Mouse (Mus musculus): ENCODE measurements around the gene Ralb. TPM values are rescaled to one million over a fixed set of nuclear protein-coding genes. Genes with fewer than 3 reads are reported as not detected.
A peak's percentile ranks its signal among the peaks of the same experiment; 100 is the strongest.

The Ralb gene
- total RNA-seq, 2 experiments from 2014 or later = 27.2 to 29.1 TPM

DNA sequence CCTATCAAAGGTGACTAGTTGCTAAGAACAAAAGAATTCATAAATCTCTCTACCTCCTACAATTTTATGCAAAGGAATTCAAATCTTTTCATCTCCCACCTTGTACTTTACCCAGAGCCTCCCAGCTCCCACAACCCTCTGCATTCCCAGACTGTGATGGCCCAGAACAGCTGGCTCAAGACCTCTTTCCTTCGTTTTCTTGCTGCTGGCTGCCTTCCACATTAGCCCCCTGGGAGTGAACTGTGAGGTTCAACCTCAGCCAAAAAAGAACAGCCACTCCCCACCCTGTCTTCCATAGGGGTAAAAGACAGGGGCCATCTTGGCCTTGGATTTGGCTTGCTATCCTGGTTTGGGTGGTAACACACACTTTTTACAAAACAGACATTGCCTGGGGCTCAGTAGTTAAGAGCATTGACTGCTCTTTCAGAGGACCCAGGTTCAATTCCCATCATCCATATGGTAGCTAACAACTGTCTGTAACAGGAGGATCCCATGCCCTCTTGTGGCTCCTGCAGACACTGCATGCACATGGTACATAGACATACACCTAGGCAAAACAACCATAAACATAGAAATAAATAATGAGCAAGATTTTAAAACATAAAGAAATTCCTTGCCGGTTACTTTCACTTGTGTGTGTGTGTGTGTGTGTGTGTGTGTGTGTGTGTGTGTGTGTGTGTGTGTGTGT, 10.4 kb downstream of the Ralb start:
- DNase-seq (ENCODE audit: low spot score in 2 of 2) = no peak

DNA sequence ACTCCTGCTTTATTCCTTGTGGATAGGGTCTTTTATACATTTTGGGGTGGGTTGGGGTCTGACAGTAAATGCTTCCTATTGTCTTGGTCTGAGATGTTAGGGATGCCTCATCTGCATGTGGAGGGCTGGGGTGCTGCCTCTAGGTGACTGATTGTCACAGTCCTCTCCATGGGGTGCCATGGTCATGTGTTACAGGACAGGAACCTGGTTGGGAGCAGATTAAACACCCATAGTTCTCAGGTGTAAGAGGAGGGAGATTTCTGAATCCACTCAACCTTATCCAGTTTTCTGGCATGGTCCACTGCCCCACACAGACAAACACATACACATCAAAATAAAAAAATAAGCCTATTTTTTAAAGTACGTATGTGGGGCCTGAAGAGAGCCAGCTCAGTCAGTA, 12.1 kb downstream of the Ralb start:
- DNase-seq (ENCODE audit: low spot score in 2 of 2) = no peak

DNA sequence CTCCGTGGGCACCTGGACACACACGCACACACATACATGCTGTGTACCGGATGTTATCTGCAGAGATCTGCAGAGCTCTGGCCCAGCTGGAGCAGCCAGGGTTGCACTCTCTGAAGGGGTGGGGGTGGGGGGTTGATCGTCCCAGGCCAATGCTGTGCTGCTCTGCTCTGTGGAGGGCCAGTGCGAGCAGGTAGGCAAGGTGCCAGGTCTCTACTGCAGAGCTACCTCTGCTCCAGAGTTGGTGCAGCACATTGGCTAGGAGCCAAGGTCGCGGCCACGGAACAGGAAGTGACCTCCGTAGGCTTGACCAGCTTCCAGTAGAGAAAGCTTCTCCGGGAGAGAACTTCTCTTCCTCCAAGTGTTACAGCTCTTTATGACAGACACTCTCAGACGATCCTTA, 12.5 kb downstream of the Ralb start:
- no peak for DNase-seq (ENCODE audit: low spot score in 2 of 2)

DNA sequence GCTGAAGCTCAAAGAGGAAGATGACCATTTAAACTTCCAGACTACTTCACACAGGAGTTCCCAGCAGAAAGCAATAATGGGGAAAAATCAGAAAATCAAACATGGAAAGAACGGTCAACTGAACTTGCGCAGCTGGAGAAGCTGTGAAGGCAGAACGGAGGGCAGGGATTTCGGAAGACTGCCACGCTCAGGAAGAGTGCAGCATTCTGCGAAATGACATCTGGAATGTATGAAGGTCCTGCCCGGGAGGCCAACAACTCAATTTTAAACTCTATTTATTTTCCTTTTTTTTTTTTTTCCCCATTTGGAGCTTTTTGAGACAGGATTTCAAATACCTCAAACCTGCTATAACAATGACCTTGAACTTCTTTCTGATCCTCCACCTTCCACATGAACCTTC, 13.8 kb downstream of the Ralb start:
- DNase-seq (ENCODE audit: low spot score in 2 of 2) = no peak

DNA sequence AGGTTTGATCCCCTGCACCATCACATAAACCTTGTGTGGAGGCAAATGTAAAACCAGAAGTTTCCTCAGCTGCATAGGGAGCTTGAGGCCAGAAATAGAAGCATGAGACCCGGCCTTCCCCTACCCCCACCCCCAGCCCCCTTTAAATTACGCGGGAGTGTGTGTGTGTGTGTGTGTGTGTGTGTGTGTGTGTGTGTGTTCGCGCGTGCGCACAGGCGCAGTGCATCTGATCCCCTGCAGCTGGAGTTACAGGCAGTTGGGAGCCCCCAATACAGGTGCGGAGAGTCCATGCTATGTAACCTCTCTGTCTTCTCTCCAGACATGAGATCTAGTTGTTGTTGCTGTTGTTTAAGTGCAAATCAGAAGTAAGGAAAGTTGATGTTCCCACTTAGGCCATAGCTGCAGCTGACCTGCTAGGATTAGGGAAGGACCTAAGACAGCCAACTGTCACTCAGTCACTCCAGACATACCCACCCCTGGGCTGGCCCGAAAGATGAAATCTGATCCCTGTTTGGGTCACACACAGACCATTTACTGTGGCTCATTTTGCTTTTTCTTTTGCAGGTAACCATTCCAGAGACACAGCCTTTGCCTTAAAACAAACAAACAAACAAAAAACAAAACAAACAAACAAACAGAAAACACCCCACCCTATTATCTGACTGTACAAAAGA, 16.5 kb downstream of the Ralb start:
- no peak for DNase-seq (ENCODE audit: low spot score in 2 of 2)

DNA sequence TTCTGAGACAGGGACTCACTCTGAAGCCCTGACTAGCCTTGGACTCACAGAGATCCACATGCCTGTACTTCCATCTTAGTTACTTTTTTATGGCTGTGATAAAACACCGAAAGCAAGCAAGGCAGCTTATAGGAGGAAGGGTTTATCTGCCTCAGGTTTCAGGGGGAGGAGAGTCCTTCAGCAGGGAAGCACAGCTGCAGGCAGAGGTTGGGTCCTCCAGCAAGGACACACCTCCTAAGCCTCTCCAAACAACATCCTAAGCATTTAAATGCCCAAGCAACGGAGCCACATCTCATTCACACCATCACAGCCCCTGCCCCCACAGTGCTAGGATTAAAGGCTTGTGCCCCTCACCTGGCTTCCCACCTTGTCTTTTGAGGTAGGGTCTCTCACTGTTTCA, 18.8 kb downstream of the Ralb start:
- no peak for DNase-seq (ENCODE audit: low spot score in 2 of 2)

DNA sequence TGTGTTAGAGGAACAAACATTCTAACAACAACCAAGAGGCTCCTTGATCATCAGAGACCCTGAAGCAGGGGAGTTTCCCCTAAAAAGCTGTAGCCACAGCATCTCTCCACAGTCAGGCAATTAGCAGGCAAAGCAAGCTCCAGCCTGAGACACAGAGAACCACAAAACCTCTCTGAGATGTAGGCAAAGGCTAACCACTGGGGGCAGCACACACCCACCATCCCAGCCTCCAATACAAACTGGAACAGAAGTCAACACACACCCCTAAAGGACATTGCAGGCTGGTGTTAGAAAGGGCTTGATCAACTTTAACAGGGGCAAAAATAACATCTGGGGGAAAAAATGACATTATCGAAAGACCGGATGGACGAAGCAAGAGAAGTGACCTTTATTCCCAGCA, 20.1 kb downstream of the Ralb start:
- peak in 1 of 2 experiments; percentile 19 for DNase-seq (ENCODE audit: low spot score in 2 of 2)

DNA sequence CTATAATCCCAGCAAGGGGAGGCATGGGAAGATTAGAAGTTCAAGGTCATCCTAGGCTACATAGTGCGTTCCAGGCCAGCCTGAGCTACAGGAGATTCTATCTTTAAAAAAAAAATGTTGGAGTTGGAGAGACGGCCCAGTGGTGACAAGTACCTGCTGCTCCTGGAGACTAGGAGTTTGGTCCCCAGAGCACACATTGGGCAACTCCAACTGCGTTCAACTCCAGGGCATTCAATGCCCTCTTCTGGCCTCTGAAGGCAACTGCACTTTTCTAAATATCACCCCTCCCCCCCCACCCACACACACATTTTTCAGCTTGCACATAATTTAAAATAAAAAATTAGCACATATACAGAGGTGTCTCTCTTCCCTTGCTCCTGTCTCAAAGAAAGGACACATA, 21.7 kb downstream of the Ralb start:
- DNase-seq (ENCODE audit: low spot score in 2 of 2) = no peak

DNA sequence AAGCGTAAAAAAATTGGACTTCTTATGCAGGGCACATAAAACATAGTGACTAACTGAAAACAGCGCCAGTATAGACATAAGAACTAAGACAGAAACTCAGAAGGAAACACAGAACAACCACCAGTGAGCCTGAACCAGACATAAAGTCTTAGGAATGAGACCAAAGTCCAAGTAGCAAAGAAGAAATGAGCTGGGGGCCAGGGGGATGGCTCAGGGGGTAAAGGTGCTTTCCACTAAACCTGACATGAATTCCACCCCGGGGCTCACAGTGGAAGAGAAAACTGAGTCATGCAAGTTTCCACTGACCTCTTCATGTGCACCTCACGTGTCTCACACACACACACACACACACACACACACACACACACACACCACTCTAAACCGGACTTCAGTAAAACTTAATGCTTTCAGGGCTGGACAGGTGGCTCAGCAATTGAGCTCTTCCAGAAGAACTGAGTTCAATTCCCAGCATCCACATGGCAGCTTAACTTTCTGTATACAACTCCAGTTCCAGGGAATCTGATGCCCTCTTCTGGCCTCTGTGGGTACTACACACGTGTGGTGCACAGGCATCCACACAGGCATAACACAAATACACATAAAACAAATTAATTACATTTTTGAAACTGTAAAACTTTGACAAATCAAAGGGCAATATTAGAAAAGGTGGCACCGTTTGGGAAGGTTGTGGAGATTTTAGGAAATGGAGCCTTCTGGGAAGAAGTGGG, 23.2 kb downstream of the Ralb start:
- DNase-seq (ENCODE audit: low spot score in 2 of 2) = no peak

DNA sequence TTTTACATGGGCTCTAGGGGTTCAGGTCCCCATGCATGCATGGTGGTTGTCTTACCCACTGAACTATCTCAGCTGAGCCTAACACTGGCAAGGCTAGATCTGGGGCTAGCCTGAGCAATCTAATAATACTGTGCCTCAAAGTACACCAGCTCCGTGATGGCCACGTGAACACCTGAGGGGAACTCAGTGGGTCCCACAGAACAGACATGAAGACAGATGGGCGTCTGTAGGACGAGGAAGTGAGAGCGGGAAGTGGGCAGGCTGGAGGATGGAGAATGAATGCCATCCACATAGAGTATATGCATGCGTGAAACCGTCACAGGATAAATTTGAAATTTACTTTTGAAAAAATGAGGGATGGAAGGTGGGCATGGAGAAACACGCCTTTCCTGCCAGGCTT, 23.9 kb downstream of the Ralb start:
- no peak for DNase-seq (ENCODE audit: low spot score in 2 of 2)

DNA sequence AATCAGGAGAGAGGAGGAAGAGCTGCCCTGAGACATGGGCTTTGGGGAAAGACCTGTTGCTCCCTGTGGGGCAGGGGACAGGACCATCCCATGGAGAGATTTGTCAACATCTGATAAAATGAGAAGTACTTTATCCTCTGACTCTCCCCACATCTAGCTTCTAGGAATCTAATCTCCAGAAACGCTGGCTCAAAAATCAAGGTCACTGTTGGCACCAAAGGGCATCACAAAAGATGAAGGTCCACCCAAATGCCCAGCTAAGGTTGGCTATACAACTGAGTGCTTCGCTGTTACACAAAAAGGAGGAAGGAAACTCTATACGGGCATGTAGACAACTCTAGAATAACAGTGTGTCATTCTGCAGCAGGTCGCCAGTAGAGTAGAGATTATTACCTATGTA, 25.0 kb downstream of the Ralb start:
- DNase-seq (ENCODE audit: low spot score in 2 of 2) = no peak

DNA sequence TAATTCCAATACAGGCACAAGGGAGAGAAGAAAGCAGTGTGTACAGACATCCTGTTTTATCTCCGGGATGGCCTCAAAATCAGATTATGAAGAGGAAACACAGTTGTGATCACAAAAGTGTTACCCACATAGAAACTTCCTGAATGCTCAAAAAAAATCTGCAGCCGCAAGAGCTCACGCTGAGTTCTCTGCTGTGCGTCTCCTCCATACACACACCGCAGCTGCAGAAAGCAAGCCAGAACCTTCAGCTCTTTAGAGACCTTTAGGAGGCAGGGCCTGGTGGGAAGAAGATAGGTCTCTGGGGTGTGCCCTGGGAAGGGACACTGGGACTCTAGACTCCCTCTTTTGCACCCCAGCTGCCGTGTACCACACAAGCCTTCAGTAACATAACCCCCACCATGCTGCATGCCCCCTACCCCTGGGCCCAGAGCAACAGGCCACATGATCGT, 27.7 kb downstream of the Ralb start:
- DNase-seq (ENCODE audit: low spot score in 2 of 2) = no peak

DNA sequence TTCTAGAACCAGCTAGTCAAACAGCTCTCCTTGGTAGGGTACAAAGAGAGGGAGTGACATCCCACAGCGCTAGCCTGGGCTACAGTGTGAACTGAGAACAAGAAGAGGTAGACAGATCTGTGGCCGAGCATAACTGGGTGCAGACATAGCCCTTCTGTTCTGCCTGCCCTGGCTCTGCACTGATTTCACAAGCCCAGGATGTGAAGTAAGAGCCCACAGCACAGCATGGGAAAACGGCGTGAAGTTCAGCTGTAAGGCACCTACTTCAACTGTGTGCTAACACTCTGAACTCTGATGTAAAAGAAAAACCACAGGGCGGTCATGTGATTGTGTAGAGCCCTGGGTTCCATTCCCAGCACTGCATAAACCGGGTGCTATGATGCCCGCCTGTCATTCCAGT, 29.9 kb downstream of the Ralb start:
- DNase-seq (ENCODE audit: low spot score in 2 of 2) = no peak

DNA sequence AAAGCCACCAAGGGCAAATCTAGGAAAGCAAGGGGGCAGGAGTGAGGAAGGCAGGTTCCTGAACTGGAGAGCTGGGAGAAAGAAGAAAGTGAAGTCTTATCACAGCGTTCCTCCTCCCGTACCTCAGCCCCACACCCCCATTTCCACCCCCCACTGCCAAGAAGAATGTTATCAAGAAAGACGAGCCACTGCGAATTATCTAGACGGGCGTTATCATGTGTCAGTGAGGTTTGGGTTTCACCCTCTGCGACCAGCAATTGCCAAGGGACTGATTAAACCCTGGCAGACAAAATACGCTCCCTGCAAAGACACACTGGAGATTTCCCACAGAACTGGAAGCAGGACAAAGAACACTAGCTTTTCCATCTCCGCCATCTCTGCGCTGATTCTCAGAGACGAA, 31.9 kb downstream of the Ralb start:
- no peak for DNase-seq (ENCODE audit: low spot score in 2 of 2)

DNA sequence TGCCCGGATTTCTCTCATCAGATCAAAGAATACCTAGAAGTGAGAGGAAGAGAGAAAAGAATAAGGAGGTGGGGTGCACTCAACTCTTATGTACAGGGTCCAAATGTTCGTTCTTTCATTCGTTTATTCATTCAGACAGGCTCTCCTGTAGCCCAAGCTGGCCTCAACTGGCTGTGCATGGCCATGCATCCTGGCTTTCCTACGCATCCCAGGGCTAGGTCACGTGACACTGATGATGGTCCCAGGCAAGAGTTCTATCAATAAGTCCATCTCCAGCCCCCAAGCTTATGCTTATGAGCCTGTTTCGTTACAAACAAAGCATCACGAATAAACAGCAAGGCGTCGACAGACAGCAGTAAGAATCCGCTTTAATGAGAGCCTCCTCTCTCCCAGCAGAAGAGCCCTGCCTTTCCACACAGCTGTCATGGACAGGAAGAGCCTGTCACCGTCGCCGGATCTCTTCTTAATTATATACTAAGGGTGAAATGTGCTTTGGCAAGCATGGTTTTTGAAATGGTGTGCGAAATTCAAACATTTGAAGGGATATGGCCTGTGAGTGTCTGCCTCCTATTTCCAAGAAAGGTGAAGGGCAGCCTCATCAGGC, 32.7 kb downstream of the Ralb start:
- DNase-seq (ENCODE audit: low spot score in 2 of 2) = no peak

DNA sequence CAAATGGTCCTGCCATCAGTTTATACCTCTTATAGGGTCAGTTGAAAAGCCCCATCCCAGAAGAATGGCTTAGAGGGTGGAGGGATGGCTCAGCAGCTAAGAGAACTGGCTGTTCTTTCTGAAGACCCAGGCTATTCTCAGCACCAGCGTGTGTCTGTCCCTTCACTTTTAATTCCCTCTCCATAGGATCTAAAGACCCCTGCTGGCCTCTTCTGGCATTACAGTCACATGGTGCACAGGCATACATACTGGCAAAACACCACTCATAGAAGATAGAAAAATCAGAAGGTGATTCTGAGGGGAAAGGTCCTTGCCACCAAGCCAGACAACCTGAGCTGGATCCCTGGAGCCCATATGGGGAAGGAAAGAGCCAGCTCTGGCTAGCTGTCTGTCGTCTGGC, 41.2 kb downstream of the Ralb start:
- DNase-seq (ENCODE audit: low spot score in 2 of 2) = peak in 1 of 2 experiments; percentile 34

DNA sequence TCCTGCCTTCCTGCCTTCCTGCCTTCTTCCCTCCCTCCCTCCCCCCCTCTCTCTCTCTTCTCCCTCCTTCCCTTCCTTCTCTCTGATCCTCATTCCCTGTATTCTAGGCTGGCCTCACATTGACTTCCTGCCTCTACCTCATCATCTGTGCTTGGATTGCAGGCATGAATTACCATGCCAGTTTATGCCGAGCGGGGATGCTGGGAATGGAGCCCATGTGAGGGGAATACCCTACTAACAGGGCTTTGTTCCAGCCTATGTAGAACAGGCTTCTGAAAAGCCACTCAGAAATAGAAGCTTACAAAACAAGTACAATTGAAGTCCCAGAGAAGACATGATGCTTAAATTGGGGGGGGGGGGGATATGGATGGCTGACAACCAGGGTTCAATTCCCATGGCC, 44.5 kb downstream of the Ralb start:
- DNase-seq (ENCODE audit: low spot score in 2 of 2) = peak in 1 of 2 experiments; percentile 71

DNA sequence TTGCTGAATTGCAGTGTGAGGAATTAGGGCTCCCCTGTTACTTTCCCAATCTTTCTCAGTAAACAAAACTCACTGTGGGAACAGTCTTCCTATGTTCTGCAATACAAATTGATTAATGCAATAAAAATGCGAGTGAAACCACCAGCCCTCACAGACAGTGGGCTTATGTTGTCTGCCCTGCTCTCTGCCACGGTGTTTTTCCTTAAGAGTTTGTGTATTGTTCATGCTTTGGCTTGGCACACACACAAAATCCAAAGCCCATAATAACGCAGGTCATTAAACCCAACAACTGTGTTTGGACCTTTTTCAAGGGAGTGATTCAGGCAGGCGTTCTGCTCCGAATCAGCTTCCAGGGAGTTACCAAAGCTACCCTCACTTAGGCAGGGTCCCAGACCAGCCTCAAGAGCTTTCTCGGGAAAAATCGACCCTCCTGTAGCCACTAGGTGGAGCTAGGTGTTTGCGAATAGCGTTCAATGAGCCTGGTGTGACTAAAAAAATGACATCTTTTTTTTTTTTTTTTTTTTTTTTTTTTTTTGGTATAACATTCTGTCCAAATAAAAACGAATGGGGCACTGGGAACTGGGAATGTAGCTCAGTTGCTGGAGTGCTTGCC, 46.5 kb downstream of the Ralb start:
- peak; percentile 74 to 88 for DNase-seq (ENCODE audit: low spot score in 2 of 2)

DNA sequence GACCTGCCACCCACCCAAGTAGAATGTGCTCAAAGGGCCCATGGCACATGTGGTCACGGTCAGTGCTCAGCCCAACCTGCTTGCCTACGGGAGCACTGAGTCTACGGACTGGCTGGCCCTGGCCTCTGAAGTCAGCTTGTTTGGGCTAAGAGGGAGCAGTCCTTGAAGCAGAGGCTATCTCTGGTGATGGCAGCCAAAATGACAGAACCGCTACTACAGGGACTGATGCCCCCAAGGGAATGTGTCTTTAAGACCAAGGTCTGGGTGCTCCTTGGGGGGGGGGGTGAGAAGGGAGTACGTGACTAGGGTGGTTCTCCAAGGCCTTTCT, 47.1 kb downstream of the Ralb start:
- no peak for DNase-seq (ENCODE audit: low spot score in 2 of 2)

DNA sequence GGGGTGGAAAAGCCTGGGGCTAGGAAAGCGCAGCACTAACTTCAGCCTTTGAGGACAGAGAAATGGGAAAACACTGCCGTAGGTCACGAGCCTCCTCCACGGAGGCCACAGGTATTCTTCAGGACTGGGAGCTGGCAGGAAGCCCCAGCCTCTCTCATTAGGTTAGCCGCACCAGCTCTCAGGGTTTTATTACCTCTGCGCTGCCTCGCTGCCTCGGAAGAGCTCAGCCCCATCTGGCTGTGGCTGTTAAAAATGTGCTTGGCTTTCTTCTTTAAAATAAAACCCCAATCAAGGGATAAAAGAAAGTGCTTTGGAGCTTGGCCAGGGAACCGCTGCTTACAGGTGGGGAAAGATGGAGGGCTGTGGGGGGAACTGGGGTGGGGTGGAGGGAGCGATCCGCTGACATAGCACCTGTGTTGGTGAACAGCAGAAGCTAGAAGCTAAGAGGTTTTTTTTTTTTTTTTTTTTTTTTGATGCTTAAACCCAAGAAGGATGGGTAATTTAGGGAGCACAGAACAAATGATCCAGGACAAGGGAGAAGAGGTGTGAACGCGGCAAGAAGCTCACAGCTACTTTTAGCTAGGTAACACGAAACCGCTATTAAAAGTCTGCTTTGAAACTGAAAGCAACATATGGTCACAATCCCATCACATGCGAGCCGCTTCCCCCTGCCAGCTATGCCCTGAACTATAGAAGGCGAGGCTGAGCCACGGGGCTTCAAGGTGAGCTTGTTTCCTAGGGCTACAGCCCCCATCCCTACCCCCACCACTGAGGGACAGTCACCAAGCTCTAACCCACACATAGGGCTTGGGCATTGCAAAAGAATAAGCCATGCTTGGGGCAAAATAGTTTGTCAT, 47.7 kb downstream of the Ralb start:
- DNase-seq (ENCODE audit: low spot score in 2 of 2) = no peak

DNA sequence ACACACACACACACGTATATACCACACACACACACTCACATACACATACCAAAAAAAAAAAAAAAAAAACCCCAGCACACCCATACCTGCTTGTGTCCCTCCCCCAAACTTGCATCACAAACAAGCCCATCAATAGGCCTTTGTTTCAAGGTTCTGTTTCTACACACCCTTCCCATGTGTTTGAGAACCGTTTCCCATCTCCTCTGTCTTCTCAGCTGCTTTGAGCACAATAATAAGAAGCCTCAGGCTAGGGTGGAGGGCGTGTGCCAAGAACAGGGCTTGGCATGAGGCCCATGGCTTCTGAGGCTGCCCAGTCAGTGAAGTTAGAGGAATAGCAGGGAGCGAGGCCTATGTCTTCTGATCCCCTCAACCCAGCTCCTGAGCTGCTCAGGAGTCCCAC, 50.9 kb downstream of the Ralb start:
- peak in 1 of 2 experiments; percentile 50 for DNase-seq (ENCODE audit: low spot score in 2 of 2)
